Mouse (Mus musculus): ENCODE data around the gene Eif5b. TPM values are rescaled to one million over a fixed set of nuclear protein-coding genes. Genes with fewer than 3 reads are reported as not detected.
"Not testable (repeated sequence)": the region's sequence is repeated elsewhere in the genome, so short reads cannot be mapped to it uniquely, and the experiment has no call there.

Gene Eif5b
- total RNA-seq (2022) = 10 to 100 TPM; 35.1 to 42.4 (median 41.3) TPM

GRCm38 (mm10) chr1:37997867-37998266, at the start of gene Eif5b, which contains the start of gene Txndc9:
TSS of gene Eif5b (plus strand) at chr1:37998010.
TSS of gene Txndc9 (minus strand) at chr1:37997893.
- peak; percentile 93 to 95 for DNase-seq (ENCODE audit: low spot score in 2 of 2)

- DNase-seq (ENCODE audit: low spot score in 2 of 2) = no peak
These were observed 48.9 kb upstream of the Eif5b start for GRCm38 (mm10) chr1:37948906-37949305.

- DNase-seq (ENCODE audit: low spot score in 2 of 2) = no peak
These were observed 43.0 kb upstream of the Eif5b start for GRCm38 (mm10) chr1:37954786-37955185.

- no peak for DNase-seq (ENCODE audit: low spot score in 2 of 2)
These were observed 42.6 kb upstream of the Eif5b start for GRCm38 (mm10) chr1:37955251-37955650.

- peak in 1 of 2 experiments; percentile 15 for DNase-seq (ENCODE audit: low spot score in 2 of 2)
These were observed 40.9 kb upstream of the Eif5b start for GRCm38 (mm10) chr1:37956690-37957431.

GRCm38 (mm10) chr1:37957659-37958058, 40.2 kb upstream of the Eif5b start, which contains the start of gene Lyg1:
TSS of gene Lyg1 (minus strand) at chr1:37957759.
- DNase-seq (ENCODE audit: low spot score in 2 of 2) = no peak

GRCm38 (mm10) chr1:37958516-37958915, 39.3 kb upstream of the Eif5b start:
- DNase-seq (ENCODE audit: low spot score in 2 of 2) = no peak

GRCm38 (mm10) chr1:37959486-37959885, 38.3 kb upstream of the Eif5b start:
- peak in 1 of 2 experiments; percentile 14 for DNase-seq (ENCODE audit: low spot score in 2 of 2)

- DNase-seq (ENCODE audit: low spot score in 2 of 2) = no peak
These were observed 32.2 kb upstream of the Eif5b start for GRCm38 (mm10) chr1:37965571-37965970.

GRCm38 (mm10) chr1:37968746-37969145, 29.1 kb upstream of the Eif5b start:
- no peak for DNase-seq (ENCODE audit: low spot score in 2 of 2)

GRCm38 (mm10) chr1:37971520-37971919, 26.3 kb upstream of the Eif5b start:
- DNase-seq (ENCODE audit: low spot score in 2 of 2) = no peak

GRCm38 (mm10) chr1:37976666-37977065, 21.1 kb upstream of the Eif5b start:
- DNase-seq (ENCODE audit: low spot score in 2 of 2) = not testable (repeated sequence)

GRCm38 (mm10) chr1:37977303-37977702, 20.5 kb upstream of the Eif5b start:
- DNase-seq (ENCODE audit: low spot score in 2 of 2) = no peak

GRCm38 (mm10) chr1:37984326-37984725, 13.5 kb upstream of the Eif5b start:
- DNase-seq (ENCODE audit: low spot score in 2 of 2) = no peak

GRCm38 (mm10) chr1:37985764-37986323, 12.0 kb upstream of the Eif5b start:
- DNase-seq (ENCODE audit: low spot score in 2 of 2) = peak in 1 of 2 experiments; percentile 34

GRCm38 (mm10) chr1:37987856-37988255, 10.0 kb upstream of the Eif5b start:
- no peak for DNase-seq (ENCODE audit: low spot score in 2 of 2)

GRCm38 (mm10) chr1:37996226-37996625, 1.6 kb upstream of the Eif5b start:
- no peak for DNase-seq (ENCODE audit: low spot score in 2 of 2)

- DNase-seq (ENCODE audit: low spot score in 2 of 2) = peak; percentile 98 to 99
These were observed 829 bp upstream of the Eif5b start for GRCm38 (mm10) chr1:37996877-37997484.

GRCm38 (mm10) chr1:37998371-37999199, 775 bp downstream of the Eif5b start:
- no peak for DNase-seq (ENCODE audit: low spot score in 2 of 2)

GRCm38 (mm10) chr1:37999552-37999951, 1.7 kb downstream of the Eif5b start:
- no peak for DNase-seq (ENCODE audit: low spot score in 2 of 2)

- no peak for DNase-seq (ENCODE audit: low spot score in 2 of 2)
These were observed 3.0 kb downstream of the Eif5b start for GRCm38 (mm10) chr1:38000844-38001243.
